Mouse (Mus musculus): ENCODE results near the gene Etv6.

DNA sequence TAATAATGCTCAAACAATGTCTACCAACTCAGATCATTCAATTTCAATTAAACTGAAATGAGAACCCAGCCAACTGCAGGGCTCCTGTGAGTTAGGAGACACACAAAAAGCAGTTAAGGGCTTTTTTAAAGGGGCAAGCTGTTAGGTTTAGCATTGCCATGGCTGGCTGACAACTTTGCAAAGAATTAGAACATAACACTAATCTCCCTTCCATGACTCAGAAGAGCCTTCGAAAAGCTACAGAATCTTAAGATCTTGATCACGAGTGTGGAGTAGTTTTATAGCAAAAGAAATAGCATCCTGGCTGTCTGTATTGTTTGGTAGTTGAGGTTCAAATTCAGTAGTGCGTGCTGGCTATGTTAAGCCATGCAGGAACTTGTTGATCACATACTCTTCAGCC, 182.9 kb downstream of the Etv6 start:
- no peak for TF ChIP-seq CTCF (IDR thresholded peaks at IDR 0.05; ENCODE audit: low read depth)
- TF ChIP-seq EP300 (IDR thresholded peaks at IDR 0.05; ENCODE audit: low read depth): no peak
